Mouse (Mus musculus) forelimb bud, embryonic 11.5 days (tissue): ENCODE data around the gene Sdc4.

ENCODE experiments used
- DNase-seq: peaks from one replicate; pipeline ENCODE4 v3.0.0-alpha.2; 2012; ENCODE audit warnings: low read depth, low spot score

Sdc4 gene

GRCm38 (mm10) chr2:164449341-164450042 is 5.8 kb upstream of the Sdc4 start:
- no peak for DNase-seq

GRCm38 (mm10) chr2:164448921-164449320 is 5.2 kb upstream of the Sdc4 start:
- DNase-seq: no peak

- DNase-seq: no peak
These were observed 4.5 kb upstream of the Sdc4 start for GRCm38 (mm10) chr2:164448140-164448539.

DNA sequence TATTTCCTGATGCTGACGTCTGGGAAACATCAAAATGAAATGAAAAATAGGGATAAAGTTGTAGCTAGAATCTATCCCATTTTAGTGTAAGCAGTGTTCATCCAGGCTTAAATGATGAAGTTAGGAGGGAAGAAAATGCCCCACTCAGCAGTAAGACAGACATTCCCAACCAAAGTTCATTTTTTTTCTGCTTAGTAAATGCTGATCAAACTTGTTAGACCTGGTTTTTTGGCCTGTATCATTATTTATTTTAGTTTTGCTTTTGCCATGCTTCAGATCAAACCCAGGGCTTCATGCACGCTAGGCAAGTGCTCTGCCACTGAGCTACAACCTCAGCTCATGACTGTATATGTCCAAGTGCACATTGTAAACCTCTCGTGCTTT is 2.4 kb upstream of the Sdc4 start:
- no peak for DNase-seq

DNA sequence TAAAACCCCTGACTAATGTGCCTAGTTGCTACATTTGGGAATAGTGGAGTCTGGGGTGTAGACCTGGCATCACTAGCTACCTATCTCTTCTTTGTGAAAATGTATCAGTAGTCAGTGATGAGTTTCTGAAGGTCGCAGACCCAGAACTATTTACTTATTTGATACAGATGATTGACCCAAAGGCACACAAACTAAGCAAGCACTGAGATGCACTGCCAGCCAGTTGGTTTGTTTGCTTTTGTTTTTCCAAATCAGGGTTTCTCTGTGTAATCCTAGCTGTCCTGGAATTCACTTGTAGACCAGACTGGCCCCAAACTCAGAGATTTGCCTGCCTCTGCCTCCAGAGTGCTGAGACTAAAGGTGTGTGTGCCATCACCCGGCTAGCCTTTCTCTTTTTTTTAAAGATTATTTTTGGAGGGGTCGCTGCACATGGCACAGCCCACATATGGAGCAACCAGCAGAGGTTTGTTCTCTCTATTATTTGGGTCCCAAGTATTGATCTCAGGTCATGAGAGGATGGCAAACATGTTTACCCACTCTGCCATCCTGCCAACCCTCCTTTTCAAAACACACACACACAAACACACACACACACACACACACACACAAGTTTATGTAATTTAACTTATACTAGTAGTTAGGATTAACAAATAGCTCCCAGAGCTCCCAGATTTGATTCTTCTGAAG is 1.9 kb upstream of the Sdc4 start:
- DNase-seq: no peak

DNA sequence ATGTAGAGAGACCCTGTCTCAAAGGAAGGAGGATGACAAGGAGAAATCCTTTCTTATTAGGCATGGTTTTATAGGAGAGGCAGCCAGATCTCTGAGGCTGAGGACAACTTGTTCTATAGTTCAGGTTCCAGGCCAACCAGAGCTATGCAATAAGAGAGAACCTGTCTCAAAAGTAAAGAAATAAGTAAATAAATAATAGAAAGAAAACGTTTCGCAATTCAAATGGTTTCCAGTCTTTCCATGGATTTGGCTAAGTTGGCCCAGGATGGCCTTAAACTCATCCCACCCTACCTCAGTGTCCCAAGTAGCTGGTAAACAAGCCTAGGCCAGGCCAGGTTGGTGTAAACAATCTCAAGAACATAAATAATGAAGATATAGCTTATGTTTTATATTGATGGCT is 1.0 kb upstream of the Sdc4 start:
- no peak for DNase-seq

- peak; percentile 62 for DNase-seq
These were observed 643 bp downstream of the Sdc4 start for GRCm38 (mm10) chr2:164443051-164443437.

- no peak for DNase-seq
These were observed 1.2 kb downstream of the Sdc4 start for GRCm38 (mm10) chr2:164442315-164443050.

DNA sequence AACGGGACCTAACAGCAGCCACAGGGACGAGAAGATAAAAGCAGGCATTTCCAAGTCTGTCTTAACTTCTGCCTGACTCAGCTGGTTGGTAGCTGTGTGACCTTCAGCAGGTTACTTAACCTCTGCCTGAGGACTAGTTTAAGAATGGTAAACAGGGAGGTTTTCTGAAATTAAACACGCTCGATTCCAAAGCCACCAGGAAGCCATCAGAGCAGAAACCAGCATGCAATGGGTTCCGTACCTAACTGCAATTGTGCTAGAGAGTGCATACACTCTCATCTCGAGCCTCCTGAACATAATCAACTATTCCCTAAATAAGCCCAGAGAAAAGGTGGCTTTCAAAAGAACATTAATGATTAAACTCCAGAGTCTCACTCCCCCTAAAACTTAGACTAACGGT is 2.0 kb downstream of the Sdc4 start:
- no peak for DNase-seq

DNA sequence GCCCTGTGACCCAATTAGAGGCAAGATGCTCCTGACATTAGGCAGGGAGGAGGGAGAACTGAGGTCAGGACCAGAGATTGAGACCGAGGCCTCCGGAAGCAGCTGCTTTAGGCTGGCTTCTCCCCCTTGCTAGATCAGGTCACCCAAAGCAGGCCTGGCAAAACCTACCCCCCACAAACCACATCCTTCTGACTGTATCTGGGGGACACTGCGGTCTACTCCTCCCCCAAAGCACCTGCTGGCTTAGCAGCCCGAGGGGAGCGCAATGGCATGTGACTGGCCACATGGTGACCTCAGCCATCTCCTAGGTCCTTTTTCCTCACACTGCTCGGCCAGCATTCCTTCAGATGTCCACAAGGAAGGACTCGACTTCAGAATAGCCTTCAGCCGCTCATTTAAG is 2.5 kb downstream of the Sdc4 start:
- DNase-seq: no peak

DNA sequence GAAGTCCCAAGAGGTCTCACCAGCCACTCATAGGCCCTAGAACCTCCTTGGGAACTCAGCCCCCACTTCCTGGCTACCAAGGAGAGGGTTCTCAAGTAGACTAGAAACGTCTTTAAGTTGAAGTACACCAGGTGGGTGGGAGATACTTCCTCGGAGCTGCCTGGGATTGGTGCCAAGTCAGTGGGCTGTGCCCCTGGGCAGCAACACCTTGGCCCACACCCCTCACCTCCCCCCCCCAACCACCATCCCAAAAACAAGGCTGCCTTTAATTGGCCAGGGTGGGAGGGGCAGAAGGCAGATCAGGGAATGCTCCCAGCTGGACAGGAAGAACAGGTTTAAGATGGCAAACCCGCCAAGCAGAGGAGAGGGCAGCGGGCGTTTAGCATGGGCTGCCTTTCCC is 3.4 kb downstream of the Sdc4 start:
- no peak for DNase-seq

- DNase-seq: no peak
These were observed 4.7 kb downstream of the Sdc4 start for GRCm38 (mm10) chr2:164439001-164439421.

GRCm38 (mm10) chr2:164438257-164438656 is 5.4 kb downstream of the Sdc4 start:
- no peak for DNase-seq

GRCm38 (mm10) chr2:164437710-164438109 is 6.0 kb downstream of the Sdc4 start:
- no peak for DNase-seq

DNA sequence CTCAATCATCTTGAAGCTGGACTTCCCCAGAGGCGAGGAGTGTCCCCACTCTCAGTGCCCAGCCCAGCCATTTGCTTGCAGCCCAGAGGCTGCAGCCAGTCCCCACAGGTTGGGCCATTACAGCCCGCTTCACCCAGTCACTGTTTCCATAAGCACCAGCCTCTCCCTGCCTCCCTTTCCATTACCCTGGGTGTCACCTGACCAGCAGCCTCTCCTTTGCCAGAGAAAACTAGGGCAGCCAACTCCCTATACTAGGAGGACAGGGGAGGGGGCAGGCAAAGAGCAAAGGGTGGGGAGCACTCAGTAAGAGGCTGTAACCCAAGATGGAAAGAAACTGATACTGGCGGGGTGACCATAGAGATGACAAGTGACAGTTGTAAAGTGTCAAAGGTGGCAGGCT is 6.7 kb downstream of the Sdc4 start:
- DNase-seq: no peak

GRCm38 (mm10) chr2:164436215-164436913 is 7.3 kb downstream of the Sdc4 start:
- no peak for DNase-seq

GRCm38 (mm10) chr2:164435216-164436090 is 8.2 kb downstream of the Sdc4 start:
- DNase-seq: no peak

- DNase-seq: no peak
These were observed 9.0 kb downstream of the Sdc4 start for GRCm38 (mm10) chr2:164434681-164435080.

DNA sequence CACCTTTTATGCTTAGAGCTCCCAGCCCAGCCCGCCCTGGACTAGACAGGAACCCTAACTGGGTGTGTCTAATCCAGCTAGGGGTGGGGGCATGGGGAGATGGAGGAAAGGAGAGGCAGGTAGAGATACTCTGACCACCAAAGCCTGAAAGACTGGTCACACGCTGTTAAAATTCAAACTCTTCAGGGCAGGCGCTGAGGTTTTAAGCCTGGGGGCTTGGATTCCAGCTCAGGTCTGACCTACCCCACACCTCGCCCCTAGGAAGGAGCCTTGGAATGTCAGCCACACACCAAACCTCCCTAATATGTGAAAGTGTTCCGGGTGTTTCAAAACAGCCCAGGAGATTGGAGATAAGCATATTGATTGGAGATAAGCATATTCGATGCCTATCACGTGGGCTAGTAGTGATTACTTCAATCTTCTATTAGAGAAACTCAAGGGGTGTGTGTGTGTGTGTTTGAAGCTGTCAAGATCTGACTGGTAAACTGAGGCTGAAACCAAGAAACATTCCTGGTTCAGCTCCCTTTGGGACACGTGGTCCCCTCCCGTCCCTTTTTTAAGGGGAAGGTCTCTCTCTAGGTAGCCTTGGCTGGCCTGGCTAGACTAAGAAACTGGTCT is 10.3 kb downstream of the Sdc4 start:
- DNase-seq: no peak

- no peak for DNase-seq
These were observed 11.0 kb downstream of the Sdc4 start for GRCm38 (mm10) chr2:164432541-164433191.
